Mouse (Mus musculus): ENCODE data around the gene Xxylt1.

The Xxylt1 gene

DNA sequence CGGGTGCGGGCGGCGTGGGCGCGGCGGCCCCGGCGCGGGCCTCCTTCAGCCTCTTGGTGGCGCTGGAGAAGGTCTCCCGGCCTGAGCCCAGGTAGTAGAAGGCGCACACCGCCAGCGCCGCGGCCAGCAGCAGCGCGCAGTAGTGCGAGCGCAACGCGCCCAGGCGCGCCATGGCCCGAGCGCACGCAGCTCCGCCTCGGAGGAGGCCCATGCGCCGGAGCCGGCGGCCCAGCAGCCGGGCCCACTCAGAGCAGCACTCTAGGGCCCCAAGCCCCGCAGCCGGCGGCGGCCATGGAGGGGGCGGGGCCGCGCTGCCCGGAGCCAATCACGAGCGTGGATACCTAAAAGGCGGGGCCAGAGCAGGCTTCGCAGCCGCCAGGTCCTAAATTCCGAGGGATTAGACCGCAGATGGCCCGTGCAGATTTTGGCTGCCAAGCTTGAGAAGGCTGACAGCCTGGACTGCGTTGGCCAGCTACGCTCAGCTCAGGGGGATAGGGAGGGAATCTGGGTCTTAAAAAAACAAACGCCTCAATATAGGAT, at the start of gene Xxylt1:
Gene Xxylt1 (minus strand): TSS at position 308 of the 540 bp plus-strand sequence.
- in situ Hi-C loops (cut with MboI; ENCODE audit: low pct_unique_long_range_greater_than_20kb in 1 of 2, low sequenced_read_pairs in 2 of 2, unreplicated experiment in 1 of 2) = loop anchor here in 1 of 2 experiments (5.0 kb wide), 1 partner anchor 271 kb away; no protein-coding TSS in a partner anchor

DNA sequence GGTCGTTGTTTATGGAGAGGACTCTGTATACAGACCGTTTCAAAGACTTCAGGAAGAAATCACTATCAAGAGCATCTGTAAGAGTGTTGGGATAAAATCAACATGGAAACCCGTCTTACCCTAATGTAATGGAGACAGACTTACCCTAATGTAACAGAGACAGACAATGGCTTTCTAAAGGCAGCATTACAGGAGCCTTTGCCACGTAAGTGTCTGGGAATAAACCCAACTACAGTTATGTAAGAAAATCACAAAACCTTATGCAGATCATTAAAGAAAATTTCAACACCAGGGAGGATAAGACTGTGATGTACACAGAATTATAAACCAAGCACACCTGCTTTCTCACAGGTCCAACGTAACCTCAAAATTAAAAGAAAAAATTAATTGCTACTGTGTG, 46.9 kb upstream of the Xxylt1 start:
- in situ Hi-C loops (cut with MboI; ENCODE audit: low pct_unique_long_range_greater_than_20kb in 1 of 2, low sequenced_read_pairs in 2 of 2, unreplicated experiment in 1 of 2) = no loop called here

DNA sequence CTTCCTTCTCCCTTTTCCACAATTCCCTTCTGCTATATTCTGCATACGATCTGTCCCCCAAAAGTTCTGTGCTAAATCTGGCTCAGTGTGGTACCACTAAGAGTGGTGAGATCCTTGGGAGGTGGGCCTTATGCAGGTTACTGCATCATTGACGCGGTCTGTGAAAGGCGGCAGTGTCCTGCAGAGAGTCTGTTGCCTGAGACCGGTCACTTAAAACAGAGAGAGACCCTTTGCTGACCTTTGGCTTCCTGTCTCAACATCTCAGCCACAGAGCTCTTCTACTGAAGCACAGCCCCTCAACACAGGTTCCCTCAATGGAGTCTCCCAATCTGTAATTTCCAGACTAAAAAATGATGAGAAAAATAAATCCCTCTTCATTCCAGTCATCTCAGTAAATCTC, 43.8 kb upstream of the Xxylt1 start:
- in situ Hi-C loops (cut with MboI; ENCODE audit: low pct_unique_long_range_greater_than_20kb in 1 of 2, low sequenced_read_pairs in 2 of 2, unreplicated experiment in 1 of 2) = no loop called here

DNA sequence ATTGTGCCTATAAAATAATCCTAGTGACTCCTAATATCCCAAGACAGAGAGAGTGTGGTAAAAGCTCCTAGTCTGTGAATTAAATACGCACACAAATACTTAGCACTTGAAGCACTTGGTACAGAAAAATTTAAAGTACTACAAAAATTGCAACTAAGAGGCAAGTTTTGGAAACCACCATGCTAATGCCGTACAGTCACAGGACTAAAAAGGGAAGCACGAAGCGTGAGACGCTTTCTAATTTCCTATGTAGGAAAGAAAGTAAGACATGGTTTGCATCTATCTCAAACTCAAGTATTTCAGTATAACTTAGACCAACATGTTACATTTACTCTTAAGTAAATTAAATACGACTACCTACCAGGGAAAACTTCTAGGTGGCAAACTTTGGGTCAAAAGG, 40.4 kb upstream of the Xxylt1 start:
- in situ Hi-C loops (cut with MboI; ENCODE audit: low pct_unique_long_range_greater_than_20kb in 1 of 2, low sequenced_read_pairs in 2 of 2, unreplicated experiment in 1 of 2) = no loop called here

DNA sequence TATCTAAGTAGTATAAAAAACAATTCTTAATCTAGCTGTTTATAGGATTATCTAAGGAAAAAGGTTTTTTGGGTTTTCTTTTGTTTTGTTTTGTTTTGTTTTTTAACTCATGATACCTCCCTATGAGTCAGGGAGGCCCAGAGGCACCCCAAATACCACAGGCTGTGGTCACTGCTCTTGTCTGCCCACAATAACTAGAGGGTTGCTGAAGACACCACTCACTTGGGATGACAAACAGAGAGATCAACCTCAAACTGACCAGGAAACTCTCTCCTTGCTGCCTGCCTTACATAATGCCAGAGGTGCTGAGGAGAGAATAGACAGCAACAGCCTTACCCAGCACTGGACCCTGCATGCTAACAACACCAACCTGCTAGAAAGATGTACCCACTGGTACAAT, 32.4 kb upstream of the Xxylt1 start:
- in situ Hi-C loops (cut with MboI; ENCODE audit: low pct_unique_long_range_greater_than_20kb in 1 of 2, low sequenced_read_pairs in 2 of 2, unreplicated experiment in 1 of 2) = no loop called here

DNA sequence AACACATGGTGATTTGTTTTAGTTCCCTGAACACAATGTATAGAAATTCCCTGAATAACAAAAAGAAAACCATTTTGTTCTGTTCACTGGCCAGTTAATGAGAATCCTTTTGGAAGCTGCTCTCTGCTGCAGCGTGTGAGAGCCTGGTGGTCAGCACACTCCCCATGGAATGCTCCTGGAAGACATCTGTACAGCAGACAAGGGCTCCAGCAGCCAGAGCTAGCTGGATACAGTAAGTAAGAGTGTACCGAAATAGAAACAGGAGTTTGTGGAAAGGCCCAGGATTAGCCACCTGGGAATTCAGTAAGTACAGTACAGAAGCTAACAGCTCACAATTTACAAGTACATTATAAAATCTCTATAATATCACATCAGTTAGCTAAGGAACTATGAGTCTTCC, 20.1 kb upstream of the Xxylt1 start:
- in situ Hi-C loops (cut with MboI; ENCODE audit: low pct_unique_long_range_greater_than_20kb in 1 of 2, low sequenced_read_pairs in 2 of 2, unreplicated experiment in 1 of 2) = no loop called here

DNA sequence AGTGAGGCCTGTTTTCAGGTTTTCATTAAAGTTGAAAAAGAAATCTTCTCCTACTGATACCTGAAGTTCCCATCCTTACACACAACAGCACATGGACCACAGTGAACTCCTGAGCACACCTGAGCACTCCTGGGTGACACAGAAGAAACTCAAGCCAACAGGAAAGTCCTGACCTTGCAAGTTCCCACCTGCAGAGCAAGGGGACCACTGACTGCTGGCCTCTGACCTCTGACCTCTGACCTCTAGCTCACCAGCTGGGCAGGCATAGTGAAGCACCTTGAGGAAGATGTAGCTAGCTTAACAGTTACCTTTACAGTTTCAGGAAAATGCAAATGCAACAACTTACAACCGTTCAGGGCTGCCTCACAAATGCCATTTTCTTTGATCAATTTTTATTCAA, 18.7 kb upstream of the Xxylt1 start:
- in situ Hi-C loops (cut with MboI; ENCODE audit: low pct_unique_long_range_greater_than_20kb in 1 of 2, low sequenced_read_pairs in 2 of 2, unreplicated experiment in 1 of 2) = no loop called here

DNA sequence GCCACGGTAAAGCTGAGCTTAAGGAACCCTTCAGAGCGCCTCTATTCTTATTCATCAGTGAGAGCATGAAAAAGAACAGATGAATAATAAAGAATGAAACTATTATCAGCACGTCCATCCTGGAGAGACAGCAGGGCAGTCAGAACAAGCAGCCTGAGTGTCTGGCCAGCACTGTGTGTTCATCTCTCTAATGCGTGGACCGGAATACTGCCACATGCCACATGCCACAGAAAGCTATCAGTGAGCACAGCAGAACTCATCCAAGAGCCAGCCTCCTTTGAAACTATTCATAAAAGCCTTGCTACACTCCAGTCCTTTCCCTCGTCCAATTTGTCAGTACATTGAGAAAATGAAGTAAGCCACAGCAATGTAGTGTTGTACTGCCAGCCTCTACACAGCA, 12.8 kb upstream of the Xxylt1 start:
- in situ Hi-C loops (cut with MboI; ENCODE audit: low pct_unique_long_range_greater_than_20kb in 1 of 2, low sequenced_read_pairs in 2 of 2, unreplicated experiment in 1 of 2) = no loop called here

DNA sequence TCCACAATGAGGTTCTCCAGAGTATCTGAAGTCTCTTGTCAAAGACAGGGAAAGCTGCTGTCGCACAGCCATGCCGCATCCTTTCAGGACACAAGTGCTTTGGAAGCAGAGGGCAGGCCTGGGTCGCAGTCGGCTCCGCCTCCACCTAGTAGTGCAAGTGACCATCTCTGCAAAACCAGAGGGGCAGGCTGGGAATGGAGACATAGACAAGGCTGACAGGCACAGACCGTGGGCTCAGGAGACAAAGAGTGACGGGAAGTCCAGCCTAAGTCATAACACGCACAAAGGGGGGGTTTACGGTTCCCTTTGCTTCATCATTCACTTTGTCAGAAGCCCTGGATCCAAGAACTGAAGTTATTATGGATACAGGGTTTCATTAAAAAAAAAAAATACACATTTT, 12.0 kb upstream of the Xxylt1 start:
- in situ Hi-C loops (cut with MboI; ENCODE audit: low pct_unique_long_range_greater_than_20kb in 1 of 2, low sequenced_read_pairs in 2 of 2, unreplicated experiment in 1 of 2) = no loop called here

DNA sequence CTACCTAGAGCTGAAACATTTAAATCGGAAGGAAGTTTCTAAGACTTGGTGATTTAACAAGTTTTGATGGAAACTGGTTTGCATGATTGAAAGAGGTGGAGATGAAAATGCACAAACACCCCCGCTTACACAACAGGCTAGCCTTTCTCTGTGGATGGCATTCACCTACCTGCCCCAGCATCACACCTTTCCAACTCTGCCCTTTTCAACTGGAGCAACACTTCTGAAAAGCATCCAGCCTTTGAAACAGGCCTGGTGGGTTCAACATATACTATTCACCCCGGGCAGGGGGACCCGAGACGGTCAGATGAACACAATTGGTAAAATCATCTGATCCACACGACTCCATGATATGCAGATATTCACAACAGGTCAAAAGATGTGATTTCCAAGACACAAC, 659 bp upstream of the Xxylt1 start:
- in situ Hi-C loops (cut with MboI; ENCODE audit: low pct_unique_long_range_greater_than_20kb in 1 of 2, low sequenced_read_pairs in 2 of 2, unreplicated experiment in 1 of 2) = loop anchor here in 1 of 2 experiments (5.0 kb wide), 1 partner anchor 270 kb away; no protein-coding TSS in a partner anchor

DNA sequence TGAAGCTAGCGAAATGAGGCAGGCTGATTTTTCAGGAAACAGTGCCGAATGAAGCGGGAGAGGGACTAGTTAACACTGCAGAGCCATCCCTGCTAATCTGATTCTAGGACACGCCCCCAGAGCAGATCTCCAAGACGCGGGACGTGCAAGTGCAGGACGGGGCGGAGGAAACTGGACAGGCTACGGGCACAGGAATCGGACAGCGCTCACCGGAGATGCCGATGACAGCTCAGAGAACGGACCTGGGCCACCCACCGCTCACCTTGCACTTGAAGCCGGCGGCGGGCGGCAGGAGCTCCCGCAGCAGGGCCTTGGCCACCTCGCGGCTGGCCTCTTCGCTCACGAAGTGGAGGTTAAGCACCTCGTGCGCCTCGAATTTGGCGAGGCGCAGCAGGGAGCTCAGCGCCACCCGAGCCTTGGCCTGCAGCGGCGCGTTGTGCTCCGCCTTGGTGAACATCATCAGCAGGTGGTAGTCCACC, 620 bp downstream of the Xxylt1 start:
- in situ Hi-C loops (cut with MboI; ENCODE audit: low pct_unique_long_range_greater_than_20kb in 1 of 2, low sequenced_read_pairs in 2 of 2, unreplicated experiment in 1 of 2) = loop anchor here in 1 of 2 experiments (5.0 kb wide), 1 partner anchor 272 kb away; no protein-coding TSS in a partner anchor

DNA sequence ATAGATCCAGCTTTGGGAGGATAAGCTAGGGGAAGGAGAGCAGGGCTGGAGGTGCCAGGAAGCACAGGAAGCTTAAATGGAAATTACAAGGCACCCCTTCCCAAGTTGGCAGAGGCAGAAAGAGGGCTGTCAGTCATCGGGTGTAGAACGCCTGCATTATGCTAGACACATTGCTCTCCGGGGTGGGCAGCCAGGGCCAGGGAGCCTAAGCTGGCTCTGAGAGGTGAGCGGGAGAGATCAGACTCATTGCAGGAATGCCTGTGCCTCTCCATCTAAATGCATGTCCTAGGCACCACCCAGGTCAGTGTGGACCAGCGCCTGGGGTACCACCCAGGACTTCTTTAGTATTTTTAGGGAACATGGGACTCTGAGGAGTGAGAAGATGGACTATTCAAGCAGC, 3.8 kb downstream of the Xxylt1 start:
- in situ Hi-C loops (cut with MboI; ENCODE audit: low pct_unique_long_range_greater_than_20kb in 1 of 2, low sequenced_read_pairs in 2 of 2, unreplicated experiment in 1 of 2) = loop anchor here (10.0 kb wide), 2 partner anchors 193 to 483 kb away; partner anchors contain the start of gene Fam43a (in 2 of the 2)

DNA sequence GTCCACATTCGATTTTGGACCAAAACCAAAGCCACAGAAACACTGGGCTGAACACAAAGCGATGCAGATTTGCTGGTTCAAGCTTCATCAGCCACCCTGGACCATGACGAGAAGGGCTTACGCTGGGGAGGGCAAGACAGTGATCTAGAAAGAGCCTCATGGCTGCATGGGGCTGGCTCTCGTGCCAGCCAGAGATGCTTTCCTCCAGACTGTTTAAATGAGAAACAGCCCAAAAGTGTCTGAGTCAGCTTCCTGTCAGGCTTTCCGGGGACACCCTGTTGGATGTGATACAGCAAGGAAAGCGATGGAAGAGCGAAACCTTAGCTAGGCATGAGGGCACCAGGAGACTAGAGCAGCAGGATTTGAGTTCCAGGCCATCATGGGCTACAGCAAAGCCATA, 4.8 kb downstream of the Xxylt1 start:
- in situ Hi-C loops (cut with MboI; ENCODE audit: low pct_unique_long_range_greater_than_20kb in 1 of 2, low sequenced_read_pairs in 2 of 2, unreplicated experiment in 1 of 2) = loop anchor here (10.0 kb wide), 2 partner anchors 192 to 482 kb away; partner anchors contain the start of gene Fam43a (in 2 of the 2)

DNA sequence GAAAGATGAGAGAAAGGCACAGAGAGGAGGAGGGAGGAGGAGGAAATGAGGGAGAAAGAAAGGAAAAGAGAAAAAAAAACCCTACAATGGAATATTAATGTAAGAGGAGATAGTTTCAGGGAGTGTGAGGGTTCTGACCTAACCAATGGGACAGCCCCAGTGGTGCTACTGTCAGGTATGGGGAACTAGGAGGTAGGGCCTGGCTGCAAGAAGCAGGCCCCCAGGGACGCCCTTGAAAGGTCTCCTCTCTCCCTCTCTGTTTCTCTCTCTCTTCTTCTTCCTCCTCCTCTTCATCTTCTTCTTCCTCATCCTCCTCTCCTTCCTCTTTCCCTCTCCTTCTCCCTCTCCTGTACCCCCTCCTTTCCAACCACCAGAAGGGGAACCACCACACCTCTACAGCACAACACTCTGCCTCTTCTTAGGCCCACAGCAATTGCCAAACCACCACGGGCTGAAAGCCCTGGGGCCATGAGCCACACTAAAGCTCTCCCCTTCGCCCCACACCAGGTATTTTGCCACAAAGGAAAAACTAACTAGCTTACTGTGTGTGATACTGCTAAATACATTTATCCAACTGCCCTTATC, 6.8 kb downstream of the Xxylt1 start:
- in situ Hi-C loops (cut with MboI; ENCODE audit: low pct_unique_long_range_greater_than_20kb in 1 of 2, low sequenced_read_pairs in 2 of 2, unreplicated experiment in 1 of 2) = loop anchor here (5.0 to 10.0 kb wide), 3 partner anchors 132 to 480 kb away; partner anchors contain the start of gene Fam43a (in 2 of the 2)

DNA sequence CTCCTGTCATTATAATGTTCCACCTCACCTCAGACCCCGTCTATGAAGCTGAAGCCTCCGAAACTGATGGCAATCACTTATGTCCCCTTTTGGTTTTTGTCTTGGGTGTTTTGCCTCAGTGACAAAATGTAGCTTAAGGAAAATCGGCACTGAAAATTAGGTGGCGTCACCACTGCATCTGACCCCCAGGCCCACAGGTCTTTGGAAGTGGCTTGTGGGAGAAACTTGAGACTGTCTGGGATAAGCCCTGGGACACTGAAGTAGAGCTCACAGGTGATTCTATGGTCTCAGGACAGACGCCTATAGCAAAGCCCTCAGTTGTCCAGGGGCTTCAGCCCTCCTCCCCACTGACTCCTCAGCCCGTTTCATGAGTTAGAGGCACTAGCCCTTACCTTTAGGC, 9.5 kb downstream of the Xxylt1 start:
- in situ Hi-C loops (cut with MboI; ENCODE audit: low pct_unique_long_range_greater_than_20kb in 1 of 2, low sequenced_read_pairs in 2 of 2, unreplicated experiment in 1 of 2) = loop anchor here (5.0 to 10.0 kb wide), 3 partner anchors 129 to 477 kb away; partner anchors contain the start of gene Fam43a (in 2 of the 2)

DNA sequence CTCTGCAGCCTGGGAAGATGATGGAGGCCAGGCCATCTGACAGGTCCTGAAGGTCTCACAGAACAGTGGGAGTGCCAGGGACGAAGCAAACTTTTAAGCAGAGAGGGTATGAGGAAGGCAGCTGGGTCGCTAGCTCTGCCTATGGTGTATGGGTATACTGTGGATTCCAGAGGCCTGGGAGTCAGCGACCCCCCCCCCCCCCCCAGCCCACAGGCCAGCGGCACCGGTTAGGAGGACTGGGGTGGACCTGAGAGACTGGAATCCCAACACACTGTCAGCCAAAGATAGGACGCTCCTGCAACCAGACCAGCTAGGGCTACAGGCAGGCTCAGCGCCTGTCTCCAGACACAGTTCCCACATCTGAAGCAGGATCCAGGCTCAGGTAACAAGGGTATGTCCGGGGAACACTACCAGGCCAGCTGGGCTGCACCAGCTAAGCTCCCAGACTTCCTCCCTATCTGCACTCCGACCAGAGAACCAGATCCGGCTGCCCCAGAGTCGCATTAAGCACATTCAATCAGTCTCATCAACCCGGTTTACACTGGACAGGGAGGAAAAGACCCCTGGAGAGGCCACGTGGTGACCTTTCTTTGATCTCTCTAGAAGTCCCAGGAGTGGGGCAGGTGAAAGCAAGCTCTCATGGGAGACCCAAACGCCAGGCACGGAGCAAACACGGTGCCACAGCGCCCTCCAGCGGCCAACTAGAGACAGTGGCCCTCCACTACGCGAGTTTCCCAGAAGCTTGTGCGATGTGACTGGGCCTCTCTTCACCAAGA, 10.7 kb downstream of the Xxylt1 start:
- in situ Hi-C loops (cut with MboI; ENCODE audit: low pct_unique_long_range_greater_than_20kb in 1 of 2, low sequenced_read_pairs in 2 of 2, unreplicated experiment in 1 of 2) = loop anchor here (5.0 to 10.0 kb wide), 3 partner anchors 128 to 476 kb away; partner anchors contain the start of gene Fam43a (in 2 of the 2)

DNA sequence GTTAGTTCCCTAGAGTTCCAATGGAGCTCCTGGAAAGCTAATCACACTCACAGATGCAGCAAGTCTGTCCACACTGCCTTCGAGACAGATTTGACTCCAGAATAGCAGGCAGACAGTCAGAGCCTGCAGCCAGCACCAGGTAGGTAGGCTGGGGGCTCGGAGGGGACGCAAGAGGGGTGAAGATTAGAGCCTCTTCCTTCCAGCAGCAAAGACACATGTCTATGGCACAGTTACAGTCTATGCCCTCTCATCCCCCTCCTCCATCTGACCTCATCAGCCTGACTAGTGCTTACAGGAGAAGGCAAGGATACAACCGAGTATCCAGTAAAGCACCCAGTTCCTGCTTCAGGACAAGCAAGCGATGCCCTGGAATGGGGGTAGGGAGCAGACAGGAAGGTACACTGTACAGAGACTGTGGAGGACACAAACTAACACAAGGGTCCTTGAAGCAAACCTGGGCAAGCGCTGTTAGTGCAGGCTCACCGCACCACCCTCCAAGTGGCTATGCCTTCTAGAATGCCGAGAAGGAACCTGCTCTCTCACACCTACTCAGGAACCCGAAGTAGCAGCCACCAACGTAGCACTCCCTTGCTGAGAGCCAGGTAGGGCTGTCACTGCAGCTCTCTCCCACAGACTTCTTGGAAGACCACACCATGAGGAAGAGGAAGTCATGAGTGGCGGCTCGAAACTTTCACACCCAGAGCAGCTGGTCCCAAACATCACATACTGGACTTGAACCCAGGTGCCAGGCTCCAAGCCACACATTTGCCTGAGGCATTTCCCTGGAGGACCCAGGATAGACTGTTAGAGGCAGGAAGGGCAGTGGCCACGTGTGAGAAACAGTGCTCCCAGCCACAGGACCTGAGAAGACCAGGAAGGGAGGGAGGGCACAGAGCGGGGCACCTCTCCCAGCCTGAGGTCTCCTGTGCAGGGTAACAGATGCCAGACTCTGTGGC, 11.7 kb downstream of the Xxylt1 start:
- in situ Hi-C loops (cut with MboI; ENCODE audit: low pct_unique_long_range_greater_than_20kb in 1 of 2, low sequenced_read_pairs in 2 of 2, unreplicated experiment in 1 of 2) = loop anchor here (5.0 to 10.0 kb wide), 3 partner anchors 127 to 475 kb away; partner anchors contain the start of gene Fam43a (in 2 of the 2)

DNA sequence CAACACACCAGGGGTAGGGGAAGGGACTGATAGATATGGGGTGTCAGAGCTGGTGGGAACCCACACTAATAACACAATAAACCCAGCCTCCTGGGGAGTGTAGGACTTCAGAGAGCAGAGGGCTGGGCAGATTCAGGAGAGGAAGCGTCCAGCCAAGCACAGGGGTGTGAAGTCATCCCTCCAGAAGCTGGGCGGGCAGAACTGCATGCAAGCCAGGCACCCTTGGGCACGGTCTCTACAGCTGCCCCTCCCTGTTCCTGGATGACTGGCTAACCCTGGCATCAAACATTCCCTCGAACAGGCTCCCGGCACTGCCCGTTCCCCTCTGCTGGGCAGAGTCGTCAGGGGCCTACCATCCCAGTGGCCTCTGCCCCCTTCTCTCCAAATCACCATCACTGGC, 13.0 kb downstream of the Xxylt1 start:
- in situ Hi-C loops (cut with MboI; ENCODE audit: low pct_unique_long_range_greater_than_20kb in 1 of 2, low sequenced_read_pairs in 2 of 2, unreplicated experiment in 1 of 2) = no loop called here

All from mouse embryonic stem cell (cell line).